Mouse (Mus musculus) kidney, embryonic 14.5 days (tissue): ENCODE results near the gene Ctdspl. TPM values are rescaled to one million over a fixed set of nuclear protein-coding genes. Genes with fewer than 3 reads are reported as not detected.
A peak's percentile ranks its signal among the peaks of the same experiment; 100 is the strongest.

Experiments used
- ATAC-seq: fragments of 200-750 bp; cut with Nextera tagmentation; 2 replicates; pipeline ENCODE4 v1.8.0; 2017; ENCODE audit warnings: moderate number of reproducible peaks, mild to moderate bottlenecking, moderate TSS enrichment, moderate library complexity; ENCODE audit not compliant: low FRiP score, low TSS enrichment
- H3K27ac ChIP-seq: fragments of 300-500 bp; sonication (generic); 2 replicates; pipeline ENCODE4 v1.5.1; 2014; ENCODE audit warnings: low read depth, mild to moderate bottlenecking, low read length, moderate library complexity, mixed read lengths
- H3K27me3 ChIP-seq: fragments of 300-500 bp; sonication (generic); 2 replicates; pipeline ENCODE4 v1.6.1; 2014; ENCODE audit warnings: mild to moderate bottlenecking, low read length; ENCODE audit not compliant: control insufficient read depth, insufficient read depth
- H3K36me3 ChIP-seq: fragments of 300-500 bp; sonication (generic); 2 replicates; pipeline ENCODE4 v1.6.1; 2014; ENCODE audit warnings: low read length, mixed read lengths; ENCODE audit not compliant: control insufficient read depth, insufficient read depth
- H3K4me1 ChIP-seq: fragments of 300-500 bp; sonication (generic); 2 replicates; pipeline ENCODE4 v1.6.1; 2014; ENCODE audit warnings: low read length, mixed read lengths; ENCODE audit not compliant: control insufficient read depth, insufficient read depth
- H3K4me2 ChIP-seq: fragments of 300-500 bp; sonication (generic); replicated peaks from 2 replicates; pipeline ENCODE4 v1.6.1; 2014; ENCODE audit warnings: low read depth, mild to moderate bottlenecking, low read length
- H3K4me3 ChIP-seq: fragments of 300-500 bp; sonication (generic); 2 replicates; pipeline ENCODE4 v1.5.1; 2014; ENCODE audit warnings: mild to moderate bottlenecking, low read length
- H3K9ac ChIP-seq: fragments of 300-500 bp; sonication (generic); 2 replicates; pipeline ENCODE4 v1.6.1; 2014; ENCODE audit warnings: low read depth, mild to moderate bottlenecking, low read length, moderate library complexity
- H3K9me3 ChIP-seq: fragments of 300-500 bp; sonication (generic); 2 replicates; pipeline ENCODE4 v1.6.1; 2016; ENCODE audit warnings: low read length; ENCODE audit not compliant: control insufficient read depth
- WGBS: fragments of 180-500 bp; shearing (Covaris S2); extraction: QIAGEN DNeasy Blood & Tissue Kit; methylation state at CpG from one replicate; pipeline ENCODE4 v1.1.7; 2014; 5-methylcytosine and 5-hydroxymethylcytosine counted together
- polyA plus RNA-seq: library from polyadenylated mRNA; unstranded; fragments of >200 nt; fragmentation: Nextera tagmentation; extraction: Ambion mirVana; gene quantifications from 2 replicates; pipeline ENCODE4 v1.2.1, GENCODE M21; 2014

The Ctdspl gene
- polyA plus RNA-seq, 1 experiment from 2014 or later, result 31.2 TPM

DNA sequence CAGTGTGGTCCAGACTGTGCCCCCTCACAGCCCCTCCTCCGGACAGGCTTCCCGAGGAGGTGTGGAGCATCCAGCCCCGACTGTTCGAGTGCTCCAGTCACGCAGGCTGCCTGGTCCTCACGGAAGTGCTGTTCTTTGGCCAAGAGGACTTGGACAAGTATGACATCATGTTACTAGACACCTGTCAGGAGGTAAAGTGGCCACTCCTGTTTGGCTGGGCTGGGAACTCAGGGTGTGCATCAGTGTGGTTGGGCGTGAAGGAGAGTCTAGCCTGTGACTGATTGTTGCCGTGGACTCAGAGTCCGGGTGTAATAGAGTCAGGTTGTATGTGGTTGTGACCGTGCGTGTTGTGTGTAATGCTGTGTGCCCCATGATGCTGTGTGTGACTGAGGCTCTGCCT, 142.0 kb downstream of the Ctdspl start:
- no peak for ATAC-seq
- no peaks in the 10 kb centered on the region for H3K9me3 ChIP-seq
- 84% methylated on average over 11 of the region's 11 CpGs for WGBS
- H3K36me3 ChIP-seq, result 0 out of 2 replicates have a peak, but pooled peaks cover 8% of the 10 kb centered on the region
- H3K4me3 ChIP-seq, result no peak overlapping the region
- H3K27ac ChIP-seq, result no peak overlapping the region
- peaks cover 9% of the 10 kb centered on the region; the same call in 1 of the 2 replicates for H3K4me1 ChIP-seq
- no peaks in the 10 kb centered on the region for H3K27me3 ChIP-seq
- no peak overlapping the region for H3K9ac ChIP-seq
- no peak overlapping the region for H3K4me2 ChIP-seq

GRCm38 (mm10) chr9:119070173-119070825, 144.0 kb downstream of the Ctdspl start:
- Histone ChIP-seq H3K4me1 (no peaks in the 10 kb centered on the region), H3K9ac (no peak overlapping the region), H3K4me2 (no peak overlapping the region), H3K27me3 (no peaks in the 10 kb centered on the region), H3K9me3 (no peaks in the 10 kb centered on the region), H3K4me3 (no peak overlapping the region), H3K27ac (no peak overlapping the region), H3K36me3 (0 out of 2 replicates have a peak, but pooled peaks cover 8% of the 10 kb centered on the region)
- ATAC-seq, result no peak
- 83% methylated on average over 13 of the region's 13 CpGs for WGBS

- Histone ChIP-seq H3K27ac (no peak overlapping the region), H3K9ac (no peak overlapping the region), H3K4me2 (no peak overlapping the region), H3K9me3 (no peaks in the 10 kb centered on the region), H3K4me1 (no peaks in the 10 kb centered on the region), H3K27me3 (no peaks in the 10 kb centered on the region), H3K4me3 (no peak overlapping the region), H3K36me3 (0 out of 2 replicates have a peak, but pooled peaks cover 8% of the 10 kb centered on the region)
- 88% methylated on average over 9 of the region's 9 CpGs for WGBS
- ATAC-seq, result no peak
These were observed 145.5 kb downstream of the Ctdspl start for GRCm38 (mm10) chr9:119071786-119072185.

- H3K9me3 ChIP-seq, result no peaks in the 10 kb centered on the region
These were observed 147.1 kb downstream of the Ctdspl start for GRCm38 (mm10) chr9:119073184-119073895.

GRCm38 (mm10) chr9:119075685-119076084, 149.4 kb downstream of the Ctdspl start:
- no peak for ATAC-seq
- Histone ChIP-seq H3K4me3 (no peak overlapping the region), H3K36me3 (0 out of 2 replicates have a peak, but pooled peaks cover 8% of the 10 kb centered on the region), H3K27ac (no peak overlapping the region), H3K27me3 (no peaks in the 10 kb centered on the region), H3K9ac (no peak overlapping the region), H3K4me2 (no peak overlapping the region), H3K4me1 (no peaks in the 10 kb centered on the region), H3K9me3 (no peaks in the 10 kb centered on the region)
- 74% methylated on average over 16 of the region's 16 CpGs for WGBS

More at GRCm38 (mm10) chr9:119073184-119073895, 147.1 kb downstream of the Ctdspl start:
- Histone ChIP-seq H3K36me3 (0 out of 2 replicates have a peak, but pooled peaks cover 8% of the 10 kb centered on the region), H3K4me2 (no peak overlapping the region), H3K27me3 (no peaks in the 10 kb centered on the region), H3K9ac (no peak overlapping the region), H3K4me1 (no peaks in the 10 kb centered on the region), H3K27ac (no peak overlapping the region), H3K4me3 (no peak overlapping the region)
- ATAC-seq, result no peak; the same call in 1 of the 2 replicates
- WGBS, result 69% methylated on average over 15 of the region's 15 CpGs

GRCm38 (mm10) chr9:119080040-119080675, 153.9 kb downstream of the Ctdspl start:
- Histone ChIP-seq H3K9me3 (no peaks in the 10 kb centered on the region), H3K9ac (no peak overlapping the region), H3K27me3 (no peaks in the 10 kb centered on the region), H3K27ac (no peak overlapping the region), H3K4me2 (no peak overlapping the region), H3K4me1 (peaks cover 13% of the 10 kb centered on the region; the same call in 1 of the 2 replicates), H3K36me3 (no peaks in the 10 kb centered on the region), H3K4me3 (no peak overlapping the region)
- no peak for ATAC-seq
- WGBS, result 61% methylated on average over 5 of the region's 5 CpGs

DNA sequence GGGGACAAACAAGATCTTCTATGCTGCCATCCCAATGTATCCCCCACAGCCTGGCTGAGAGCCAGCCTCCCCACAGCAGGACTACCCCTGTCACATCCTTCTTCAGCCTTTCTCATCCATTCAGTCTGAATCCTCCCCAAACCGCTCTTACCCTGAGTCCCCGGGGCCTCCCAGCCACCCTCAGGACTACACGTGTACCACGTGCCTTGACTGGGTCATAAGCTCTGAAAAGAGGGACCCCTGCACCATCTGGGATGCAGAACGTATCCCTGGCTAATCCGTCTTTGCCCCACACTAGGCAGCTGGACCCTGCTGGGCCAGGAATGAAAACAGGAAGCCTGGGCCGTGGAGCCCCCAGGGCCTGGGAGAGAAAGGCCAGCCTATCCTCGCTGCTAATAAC, 155.8 kb downstream of the Ctdspl start:
- 26% methylated on average over 8 of the region's 8 CpGs for WGBS

GRCm38 (mm10) chr9:119082656-119083430, 156.6 kb downstream of the Ctdspl start:
- Histone ChIP-seq H3K4me1 (peaks cover 21% of the 10 kb centered on the region), H3K9me3 (no peaks in the 10 kb centered on the region), H3K36me3 (no peaks in the 10 kb centered on the region), H3K9ac (peak overlapping the region; percentile 8; the same call in 1 of the 2 replicates), H3K4me3 (no peak overlapping the region), H3K27ac (peak overlapping the region; percentile 55; the same call in 1 of the 2 replicates), H3K4me2 (no peak overlapping the region), H3K27me3 (no peaks in the 10 kb centered on the region)
- 67% methylated on average over 7 of the region's 7 CpGs for WGBS
- 0 out of 2 replicates have a peak, but pooled peaks have one; percentile 13 for ATAC-seq

More for the DNA sequence above, 155.8 kb downstream of the Ctdspl start:
- Histone ChIP-seq H3K27me3 (no peaks in the 10 kb centered on the region), H3K4me2 (no peak overlapping the region), H3K9me3 (no peaks in the 10 kb centered on the region), H3K9ac (0 out of 2 replicates have a peak overlapping the region, but pooled peaks have one; percentile 8), H3K27ac (peak overlapping the region; percentile 55; the same call in 1 of the 2 replicates), H3K4me1 (peaks cover 15% of the 10 kb centered on the region), H3K4me3 (no peak overlapping the region), H3K36me3 (no peaks in the 10 kb centered on the region)
- no peak for ATAC-seq
